Mouse (Mus musculus) heart, postnatal 0 days (tissue): ENCODE results near the gene Aph1c.

Experiments
- CTCF ChIP-seq: IDR thresholded peaks from 2 replicates; pipeline ENCODE4 v1.5.1; 2016; ENCODE audit warnings: antibody characterized with exemption, control low read depth, low read depth
- EP300 ChIP-seq: IDR thresholded peaks from 2 replicates; pipeline ENCODE4 v1.6.1; 2016; ENCODE audit warnings: antibody characterized with exemption, low read depth

DNA sequence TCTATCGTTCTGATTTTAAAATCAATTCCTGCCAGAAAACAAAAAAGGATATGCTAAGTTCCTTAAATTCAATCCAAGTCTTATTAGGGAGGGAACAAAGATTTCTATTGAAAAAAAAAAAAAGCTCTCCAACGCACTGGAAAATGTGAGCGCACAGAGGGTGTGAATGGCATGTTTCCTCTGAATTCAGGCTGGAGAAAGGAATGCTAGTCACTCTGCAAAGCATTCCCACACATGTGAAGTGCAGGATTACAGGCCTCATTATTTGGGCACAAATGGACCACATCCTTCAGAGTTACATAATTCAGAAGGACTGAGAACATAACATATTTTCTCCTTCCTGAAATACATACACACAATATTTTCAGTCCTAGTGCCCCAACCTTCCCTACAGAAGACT lies 28.9 kb upstream of the Aph1c start:
- TF ChIP-seq CTCF: no peak
- TF ChIP-seq EP300: no peak
